Mouse (Mus musculus): Measurements from ENCODE around the gene Npr1.

Npr1 gene

DNA sequence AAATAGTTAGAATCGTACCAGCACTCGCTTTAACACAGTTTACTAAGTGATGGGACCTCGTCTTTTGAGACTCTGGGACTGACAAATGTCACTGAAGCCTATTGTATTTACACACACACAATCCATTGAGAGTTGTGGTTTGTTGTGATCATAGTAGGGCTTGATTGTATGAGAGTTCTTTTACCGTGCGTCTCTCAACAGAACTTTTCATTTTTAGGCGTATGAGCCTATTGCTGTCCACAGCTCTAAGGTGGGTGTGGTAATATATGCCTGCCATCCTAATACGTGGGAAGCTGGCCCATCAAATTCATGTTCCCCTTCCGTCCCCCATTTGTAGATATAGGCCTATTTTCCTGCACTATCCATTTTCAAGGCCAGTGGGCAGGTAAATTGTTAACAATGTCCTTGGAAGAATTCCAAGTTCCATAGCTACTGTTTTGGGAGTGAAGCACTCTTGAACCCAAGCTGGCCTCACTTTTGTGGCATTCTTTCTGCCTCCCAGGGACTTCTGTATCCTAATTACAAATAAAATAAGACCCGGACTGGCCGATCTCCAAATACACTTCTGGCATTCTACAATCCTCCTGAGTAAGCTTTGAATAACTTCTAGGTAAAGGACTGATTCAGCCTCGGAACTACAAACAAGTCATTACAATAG is 31.5 kb downstream of the Npr1 start:
- DNase-seq = no peak

DNA sequence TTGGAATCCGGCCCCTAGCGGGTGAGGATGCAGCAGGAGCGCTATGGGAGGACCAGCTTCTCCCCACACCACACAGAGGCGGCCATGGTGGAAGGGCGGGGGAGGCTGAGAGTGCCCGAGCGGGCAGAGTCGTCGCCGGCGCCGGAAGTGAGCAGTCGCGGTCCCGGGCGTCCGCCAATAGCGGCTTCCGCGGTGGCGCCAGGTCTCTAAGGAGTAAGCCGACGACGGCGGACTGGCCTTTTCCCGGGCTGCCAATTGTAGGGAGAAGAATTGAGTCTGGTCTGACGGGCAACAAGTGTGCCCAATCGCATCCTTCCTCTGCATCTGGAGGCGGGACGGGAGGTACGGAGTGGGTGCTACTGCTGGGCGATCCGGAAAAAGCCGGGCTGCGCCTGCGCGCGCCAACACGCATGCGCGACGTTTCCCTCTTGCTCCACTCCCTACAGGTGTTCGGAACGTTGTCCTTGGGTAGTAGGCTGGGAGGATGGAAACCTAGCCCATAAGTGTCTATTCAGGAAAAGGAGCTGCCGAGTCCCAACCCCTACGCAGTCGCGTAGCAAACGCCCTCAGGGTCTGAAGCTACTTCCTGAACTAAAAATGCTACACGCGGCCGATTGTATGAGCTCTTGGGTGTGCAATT is 32.2 kb downstream of the Npr1 start, which contains the start of gene Ints3:
Gene Ints3, minus strand, starts transcription at position 242 of the 640 bp plus-strand sequence.
- peak; percentile 99 to 100 for DNase-seq

DNA sequence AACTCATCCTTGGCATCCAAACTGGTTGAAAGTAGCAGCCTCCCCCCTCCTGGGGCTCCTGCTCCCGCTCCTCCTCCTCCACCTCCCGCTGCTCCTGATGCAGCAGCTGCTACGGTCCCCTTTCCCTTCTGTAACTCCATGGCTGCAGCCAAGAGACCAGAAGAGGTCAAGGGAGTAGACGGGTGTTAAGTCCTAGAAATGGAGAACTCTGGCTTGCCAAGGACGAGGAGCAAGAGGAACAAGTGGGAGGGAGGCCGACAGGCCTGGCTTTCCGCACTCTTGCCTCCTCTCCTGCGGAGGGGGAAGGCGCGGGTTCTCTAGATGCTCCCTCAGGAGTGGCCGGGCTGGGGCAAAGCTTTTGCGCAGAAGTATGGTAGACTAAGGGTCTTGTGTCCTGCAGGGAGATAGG is 32.9 kb downstream of the Npr1 start:
- DNase-seq = no peak

DNA sequence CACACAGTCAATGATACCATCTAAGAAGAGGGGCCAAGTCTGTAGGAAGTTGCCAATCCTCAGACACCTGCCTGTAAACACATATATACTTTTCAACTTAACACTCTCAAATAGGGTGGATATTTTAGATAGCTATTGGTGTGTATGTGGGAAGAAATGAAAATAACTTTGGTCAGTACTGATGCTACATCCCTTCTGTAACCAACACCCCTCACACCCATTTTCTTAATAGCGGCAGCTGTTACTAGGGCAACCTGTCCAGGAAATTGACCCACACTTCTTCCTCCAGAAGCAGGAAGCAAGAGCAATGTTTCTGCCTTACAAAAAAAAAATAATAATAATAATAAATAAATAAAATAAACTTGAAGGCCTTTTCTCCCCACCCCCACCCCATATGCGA is 33.3 kb downstream of the Npr1 start:
- no peak for DNase-seq

DNA sequence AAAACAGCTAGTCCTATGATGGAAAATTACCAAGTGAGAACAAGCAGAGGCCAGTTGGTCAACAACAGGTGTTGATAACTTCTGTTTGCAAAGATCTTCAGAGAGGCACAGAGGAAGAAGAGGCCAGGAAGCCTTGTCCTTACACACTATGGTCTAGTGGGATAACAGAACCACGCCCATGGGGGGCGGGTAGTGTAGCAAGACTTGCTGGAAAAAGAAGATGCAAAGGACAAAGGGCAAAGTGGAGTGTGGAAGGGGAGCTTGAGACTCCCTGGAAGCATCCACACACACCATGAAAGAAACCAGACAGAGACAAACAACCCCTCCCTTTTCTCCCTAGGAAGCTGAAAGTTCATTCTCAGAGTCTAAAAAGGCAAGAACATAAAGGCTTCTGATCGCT is 36.1 kb downstream of the Npr1 start:
- no peak for DNase-seq

DNA sequence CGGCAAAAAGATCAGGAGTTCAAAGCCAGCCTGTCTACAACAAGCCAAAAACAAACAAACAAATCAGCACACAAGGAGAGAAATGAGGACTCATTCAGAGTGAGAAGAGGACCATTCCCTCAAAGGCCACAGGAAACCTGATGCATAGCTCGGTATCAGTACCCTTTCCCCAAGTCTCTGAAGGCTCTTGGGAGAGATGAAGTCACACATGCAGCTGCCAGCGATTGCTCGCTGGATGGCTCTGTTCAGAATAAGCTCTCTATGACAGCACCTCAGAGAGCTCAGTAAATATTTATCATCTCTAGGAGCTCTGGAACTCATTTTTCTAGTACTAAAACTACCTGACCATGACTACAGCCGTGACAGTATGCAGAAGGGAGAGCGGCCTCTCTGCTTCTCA is 37.5 kb downstream of the Npr1 start:
- DNase-seq = no peak

DNA sequence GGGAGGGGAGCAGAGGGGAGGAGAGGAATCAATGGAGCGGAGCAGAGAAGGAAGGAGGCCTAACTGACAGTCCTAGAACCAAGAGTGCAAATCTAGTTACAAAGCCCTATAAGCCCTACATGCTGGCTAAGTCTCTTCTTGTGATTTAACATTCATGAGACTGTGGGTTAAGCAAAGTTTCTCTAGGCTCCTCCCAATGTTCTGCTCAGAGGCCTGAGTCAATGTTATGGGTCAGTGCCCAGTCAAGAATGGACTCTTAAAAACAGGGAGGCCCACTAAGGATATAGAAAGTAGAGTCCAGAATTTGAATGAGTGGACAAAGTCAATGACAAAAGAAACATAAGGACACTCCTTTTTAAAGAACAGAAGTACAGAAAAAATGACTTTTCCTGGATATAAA is 38.1 kb downstream of the Npr1 start:
- no peak for DNase-seq

DNA sequence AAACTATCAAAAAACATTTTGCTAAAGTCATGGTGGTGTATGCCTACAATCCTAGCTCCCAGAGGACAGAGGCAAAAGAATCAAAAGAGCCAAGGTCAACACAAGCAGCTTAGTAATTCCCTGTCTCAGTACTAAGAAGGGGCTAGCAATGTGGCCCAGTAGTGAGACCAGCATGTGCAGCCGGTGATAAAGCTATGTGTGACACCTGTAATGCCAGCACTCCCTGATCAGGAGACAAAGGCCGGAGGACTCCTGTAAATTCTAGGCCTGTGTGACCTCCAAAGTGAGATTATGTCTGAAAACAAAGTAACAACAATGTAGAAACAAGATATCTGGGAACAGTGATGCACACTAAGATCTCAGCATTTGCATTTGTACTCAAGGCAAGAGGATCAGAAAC is 40.2 kb downstream of the Npr1 start:
- no peak for DNase-seq

DNA sequence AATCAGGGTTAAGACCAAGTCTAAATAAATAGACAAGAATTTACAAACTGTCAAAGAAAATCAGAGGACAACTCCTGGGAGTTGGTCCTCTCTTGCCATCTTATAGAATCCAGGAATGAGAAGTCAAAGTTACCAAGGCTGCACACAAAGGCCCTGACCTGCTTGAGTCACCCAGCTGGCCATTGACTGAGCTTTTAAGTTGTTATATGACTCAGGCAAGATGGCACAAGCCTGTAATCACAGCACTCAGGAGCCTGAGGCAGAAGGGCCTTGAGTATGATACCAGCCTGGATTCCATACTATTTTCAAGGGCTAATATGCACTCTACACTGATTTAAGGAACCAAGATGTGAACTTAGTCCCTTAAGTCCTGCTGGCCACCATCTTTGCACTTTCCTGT is 42.1 kb downstream of the Npr1 start:
- DNase-seq = no peak

DNA sequence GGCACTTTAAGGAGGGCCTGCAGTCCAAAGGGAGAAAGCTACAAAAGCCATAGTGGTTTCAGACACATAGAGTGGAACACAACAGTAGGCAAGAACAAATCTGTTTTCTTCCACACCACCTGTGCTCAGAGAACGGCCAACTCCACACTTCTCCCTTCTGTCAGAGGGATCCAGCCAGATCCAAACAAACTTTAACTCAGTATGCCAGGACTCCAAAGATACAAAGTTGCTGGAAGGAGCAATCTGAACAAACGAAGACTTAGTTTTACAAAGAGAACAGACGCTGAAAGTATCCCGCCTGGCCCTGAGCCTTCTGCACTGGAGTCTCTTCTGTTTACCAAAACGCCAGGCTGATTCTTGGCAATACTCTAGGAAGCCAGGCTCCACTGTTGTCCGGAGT is 45.0 kb downstream of the Npr1 start:
- no peak for DNase-seq

DNA sequence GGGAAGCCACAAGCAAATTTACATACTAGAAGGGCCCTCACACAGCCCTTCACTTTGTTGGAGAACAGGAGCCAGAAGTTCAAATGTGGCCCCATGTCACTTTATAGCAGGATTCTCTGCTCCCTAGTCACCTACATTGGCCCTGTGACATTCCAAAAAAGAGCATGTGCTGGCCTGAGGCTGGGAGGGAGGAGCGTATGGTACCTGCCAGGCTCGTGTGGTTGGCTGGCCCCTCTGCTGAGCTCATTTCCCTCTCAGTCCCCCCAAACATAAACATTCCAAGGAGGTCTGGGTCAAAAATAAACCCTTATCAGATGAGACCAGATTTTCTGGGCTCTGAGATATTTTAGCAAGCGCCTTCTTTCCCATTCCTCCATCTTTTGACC is 52.7 kb downstream of the Npr1 start:
- no peak for DNase-seq

DNA sequence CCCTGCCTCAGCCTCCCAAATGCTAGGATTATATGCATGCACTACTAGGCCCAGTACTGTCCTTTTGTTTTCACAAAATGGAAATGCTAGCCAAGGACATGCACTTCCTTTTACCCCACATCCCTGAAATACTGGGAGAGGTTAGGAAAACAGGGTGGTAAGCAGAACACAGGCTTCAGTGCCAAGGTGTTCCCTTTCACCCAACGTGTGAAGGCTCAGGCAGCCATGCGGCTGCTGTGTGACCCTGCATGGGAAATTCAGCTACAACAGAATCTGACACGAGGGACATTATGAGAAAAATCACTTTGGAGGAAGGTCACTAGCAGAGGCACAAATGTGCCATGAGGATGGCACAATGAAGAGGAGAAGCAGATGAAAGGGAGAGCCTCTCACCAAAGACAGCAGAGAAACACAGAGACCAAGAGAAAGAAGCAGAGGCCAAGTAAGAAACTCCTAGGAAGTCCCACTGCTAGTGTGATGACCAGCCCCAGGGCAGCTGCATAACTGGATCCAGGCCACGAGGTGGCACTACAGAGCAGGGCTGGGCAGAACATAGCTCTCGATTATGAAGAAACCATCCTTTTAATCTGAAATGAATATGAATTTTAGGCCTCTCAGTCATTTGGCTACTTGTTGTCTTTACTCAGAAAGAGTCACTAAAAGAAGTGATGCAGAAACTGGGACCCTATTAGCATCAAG is 53.2 kb downstream of the Npr1 start:
- DNase-seq = peak; percentile 60 to 61

DNA sequence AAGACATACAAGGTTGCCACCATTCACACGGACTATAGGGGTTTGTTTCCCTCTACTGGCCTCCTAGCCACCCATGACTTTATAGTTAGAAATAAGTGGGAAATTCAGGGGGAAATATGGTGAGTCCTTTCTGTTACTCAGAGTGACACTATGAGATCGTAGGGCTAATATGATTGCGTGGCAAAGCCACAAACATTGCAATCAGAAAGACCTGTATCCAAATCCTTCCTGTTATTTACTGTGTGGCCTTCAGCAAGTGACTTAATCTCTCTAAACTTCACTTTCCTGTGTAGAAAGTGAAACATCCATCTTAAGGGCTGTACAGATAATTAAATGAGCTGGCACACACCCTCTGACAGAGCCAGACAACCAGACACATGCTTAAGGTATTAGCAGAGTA is 56.9 kb downstream of the Npr1 start:
- no peak for DNase-seq

DNA sequence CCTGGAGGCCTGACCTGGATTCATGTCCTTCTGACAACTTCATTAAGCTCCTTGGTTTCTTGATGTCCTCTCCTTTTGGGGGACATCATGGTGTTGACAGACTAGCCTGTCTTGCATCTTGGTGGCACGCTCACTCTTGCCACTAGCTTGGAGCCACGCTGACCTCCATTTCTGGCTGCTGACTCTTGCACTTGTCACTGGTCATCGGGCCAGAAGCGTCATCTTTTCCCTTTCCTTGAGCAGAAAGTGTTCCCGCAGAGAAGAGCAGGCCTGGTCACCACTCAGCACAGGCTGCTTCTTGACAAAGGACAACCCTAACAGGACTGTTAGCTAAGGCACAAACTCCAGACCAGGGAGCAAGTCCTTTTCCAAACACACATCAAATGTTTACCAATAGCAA is 59.3 kb downstream of the Npr1 start:
- DNase-seq = no peak

DNA sequence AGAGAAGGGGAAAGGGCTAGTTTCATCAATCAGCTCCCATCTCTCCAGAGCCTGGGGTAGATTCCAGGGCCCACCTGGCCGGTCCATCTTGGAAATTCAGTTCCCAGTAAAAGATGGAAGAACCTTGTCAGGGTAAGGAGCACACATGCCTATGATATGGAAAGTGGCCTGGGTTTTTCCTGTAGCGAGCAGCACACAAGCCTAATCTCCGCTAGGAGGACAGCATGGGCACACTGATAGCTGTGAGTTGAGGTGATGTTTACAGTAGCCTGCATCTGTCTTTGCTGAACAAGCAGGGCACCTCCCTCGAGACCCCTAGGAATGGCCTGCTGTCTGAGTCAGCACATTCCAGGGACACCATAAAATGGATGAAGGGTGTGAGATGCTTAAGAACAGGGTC is 61.1 kb downstream of the Npr1 start:
- no peak for DNase-seq

DNA sequence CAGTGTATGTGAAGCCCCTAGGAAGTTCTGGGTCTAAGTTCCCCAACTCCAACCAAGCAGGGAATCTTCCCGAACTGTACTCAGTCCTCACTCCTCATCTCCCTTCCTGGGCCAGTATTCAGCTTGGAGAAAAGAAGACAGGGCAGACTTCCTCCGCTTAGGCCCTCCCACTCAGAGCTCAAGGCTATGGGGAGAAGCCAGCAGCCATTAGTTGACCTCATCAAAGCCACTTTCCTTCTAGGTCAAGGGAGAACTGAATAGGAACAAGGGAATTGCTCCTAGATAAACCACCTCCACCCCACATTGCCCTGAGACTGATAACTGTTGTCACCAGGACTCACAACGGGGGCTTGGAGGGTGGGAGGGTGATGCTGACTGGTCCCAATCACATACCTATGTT is 61.5 kb downstream of the Npr1 start:
- no peak for DNase-seq

DNA sequence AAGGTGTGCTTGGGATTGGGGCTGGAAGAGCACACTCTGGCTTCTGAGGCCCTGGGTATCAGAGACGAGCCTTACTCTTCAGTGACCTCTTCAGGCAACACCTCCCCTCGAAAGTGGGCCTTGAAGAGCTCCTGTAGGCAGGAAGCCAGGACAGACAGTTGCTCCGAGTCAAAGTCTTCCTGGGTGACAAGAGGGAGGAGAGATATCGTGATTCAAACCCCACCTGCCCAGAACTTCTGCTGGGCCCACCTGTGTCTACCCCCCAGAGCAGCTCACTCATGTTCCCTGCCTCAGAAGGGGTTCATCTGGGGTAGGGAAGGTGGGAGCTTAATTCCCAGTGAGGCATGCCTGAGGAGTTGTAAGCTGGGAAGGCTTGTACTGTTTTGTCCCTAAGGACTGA is 64.7 kb downstream of the Npr1 start:
- no peak for DNase-seq

Data from thymus, postnatal 36 days (tissue).